Mouse (Mus musculus): ENCODE results near the gene Ccrl2. TPM values are rescaled to one million over a fixed set of nuclear protein-coding genes. Genes with fewer than 3 reads are reported as not detected.

Gene Ccrl2
- total RNA-seq, 1 experiment: 0.40 TPM

DNA sequence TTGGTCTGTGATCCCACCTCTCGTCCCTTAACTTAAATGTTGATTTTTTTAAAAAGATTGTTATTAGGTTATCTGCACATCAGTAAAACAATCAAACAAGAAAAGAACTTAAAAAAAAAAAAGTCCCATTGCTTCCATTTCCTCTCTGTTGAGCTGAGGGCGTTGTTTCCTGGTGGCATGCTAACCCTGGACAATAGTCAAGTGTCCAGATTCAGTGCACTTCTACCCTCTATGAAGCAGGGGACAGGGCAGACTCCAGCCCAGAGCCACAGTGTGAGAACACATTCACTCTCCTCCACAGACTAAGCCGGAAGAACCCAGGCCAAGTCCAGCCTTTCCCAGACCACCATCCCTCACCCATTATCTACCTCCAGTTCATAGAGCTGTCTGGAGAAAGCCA lies 8.9 kb downstream of the Ccrl2 start:
- H3K9ac ChIP-seq (ENCODE audit: insufficient read depth, low read depth, low read length, poor library complexity, severe bottlenecking): no peak overlapping the region
- H3K9me3 ChIP-seq (ENCODE audit: control insufficient read depth, insufficient read depth, low read depth, low read length): no peaks in the 10 kb centered on the region
- no peak overlapping the region for H3K27ac ChIP-seq (ENCODE audit: insufficient read depth, low read depth, low read length, poor library complexity, severe bottlenecking)
- no peak for TF ChIP-seq HCFC1 (IDR thresholded peaks at IDR 0.05; ENCODE audit: borderline replicate concordance, insufficient read depth, low read length)
- no peak for TF ChIP-seq ZC3H11A (IDR thresholded peaks at IDR 0.05; ENCODE audit: borderline replicate concordance, low read depth, low read length)
- no peak for TF ChIP-seq ZNF384 (IDR thresholded peaks at IDR 0.05; ENCODE audit: low read depth, low read length)
- TF ChIP-seq MAFK (IDR thresholded peaks at IDR 0.05; ENCODE audit: insufficient read depth, low read depth, low read length): no peak
- no peak for TF ChIP-seq CHD2 (IDR thresholded peaks at IDR 0.05; ENCODE audit: low read depth, low read length)
- no peaks in the 10 kb centered on the region for H3K36me3 ChIP-seq (ENCODE audit: control insufficient read depth, insufficient read depth, low read length, poor library complexity, severe bottlenecking)
- no peak for DNase-seq (ENCODE audit: low read depth, low spot score)
- peaks cover 0 to 2% of the 10 kb centered on the region in 2 experiments; a peak in 1 of 4 replicates for H3K4me1 ChIP-seq (ENCODE audit: control insufficient read depth in 2 of 2, insufficient read depth in 2 of 2, low read length in 2 of 2, poor library complexity in 1 of 2)
- H3K4me3 ChIP-seq (ENCODE audit: insufficient read depth in 1 of 2, low read depth in 1 of 2, low read length in 2 of 2, poor library complexity in 1 of 2, severe bottlenecking in 1 of 2): no peak overlapping the region
- in situ Hi-C loops (cut with MboI; ENCODE audit: low sequenced_read_pairs in 2 of 2, unreplicated experiment in 2 of 2): no loop called here

DNA sequence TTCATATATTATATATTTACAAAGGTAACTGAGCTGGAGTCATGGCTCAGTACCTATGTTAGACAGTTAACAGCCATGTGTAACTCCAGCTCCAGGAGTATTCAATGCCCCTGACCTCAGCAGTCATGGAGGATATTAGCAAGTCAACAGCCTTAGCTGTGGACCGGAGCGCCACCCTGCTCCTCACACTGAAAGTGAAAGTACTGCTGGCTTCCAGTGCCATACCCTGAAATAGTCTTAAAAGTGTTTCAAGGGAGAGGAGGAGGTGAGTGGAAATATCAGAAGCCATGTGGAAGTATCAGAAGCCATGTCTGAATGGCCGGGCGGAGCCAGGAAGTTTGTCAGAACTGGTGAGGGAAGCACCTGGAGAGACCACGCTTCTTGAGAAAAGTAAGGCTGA lies 10.1 kb downstream of the Ccrl2 start:
- TF ChIP-seq CHD2 (IDR thresholded peaks at IDR 0.05; ENCODE audit: low read depth, low read length) (no peak), MAFK (IDR thresholded peaks at IDR 0.05; ENCODE audit: insufficient read depth, low read depth, low read length) (no peak), HCFC1 (IDR thresholded peaks at IDR 0.05; ENCODE audit: borderline replicate concordance, insufficient read depth, low read length) (no peak), ZNF384 (IDR thresholded peaks at IDR 0.05; ENCODE audit: low read depth, low read length) (no peak), ZC3H11A (IDR thresholded peaks at IDR 0.05; ENCODE audit: borderline replicate concordance, low read depth, low read length) (no peak)
- no peaks in the 10 kb centered on the region for H3K36me3 ChIP-seq (ENCODE audit: control insufficient read depth, insufficient read depth, low read length, poor library complexity, severe bottlenecking)
- H3K9ac ChIP-seq (ENCODE audit: insufficient read depth, low read depth, low read length, poor library complexity, severe bottlenecking): no peak overlapping the region
- no peak overlapping the region for H3K27ac ChIP-seq (ENCODE audit: insufficient read depth, low read depth, low read length, poor library complexity, severe bottlenecking)
- in situ Hi-C loops (cut with MboI; ENCODE audit: low sequenced_read_pairs in 2 of 2, unreplicated experiment in 2 of 2): no loop called here
- DNase-seq (ENCODE audit: low read depth, low spot score): no peak
- H3K4me3 ChIP-seq (ENCODE audit: insufficient read depth in 1 of 2, low read depth in 1 of 2, low read length in 2 of 2, poor library complexity in 1 of 2, severe bottlenecking in 1 of 2): no peak overlapping the region
- H3K4me1 ChIP-seq (ENCODE audit: control insufficient read depth in 2 of 2, insufficient read depth in 2 of 2, low read length in 2 of 2, poor library complexity in 1 of 2): peaks cover 0 to 2% of the 10 kb centered on the region in 2 experiments; a peak in 1 of 4 replicates
- no peaks in the 10 kb centered on the region for H3K9me3 ChIP-seq (ENCODE audit: control insufficient read depth, insufficient read depth, low read depth, low read length)

DNA sequence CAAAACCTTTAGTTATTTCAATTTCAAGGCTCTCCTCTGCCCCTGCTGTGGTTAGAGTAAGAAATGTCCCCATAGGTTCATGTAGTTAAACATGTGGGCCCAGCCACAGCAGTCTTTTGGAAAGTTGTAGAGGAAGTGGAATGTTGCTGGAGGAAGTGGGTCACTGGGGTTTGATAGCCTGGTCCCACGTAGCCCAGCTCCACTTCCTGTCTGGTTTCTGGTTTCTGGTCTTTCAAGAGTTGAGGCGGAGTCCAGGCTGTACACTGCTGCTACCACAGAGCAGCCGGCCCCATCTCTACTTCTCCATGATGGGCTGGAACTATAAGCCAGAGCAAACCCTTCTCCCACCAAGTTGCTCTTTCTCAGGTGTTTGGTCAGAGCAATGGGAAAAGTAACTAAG lies 11.1 kb downstream of the Ccrl2 start:
- H3K36me3 ChIP-seq (ENCODE audit: control insufficient read depth, insufficient read depth, low read length, poor library complexity, severe bottlenecking): no peaks in the 10 kb centered on the region
- no peak overlapping the region for H3K27ac ChIP-seq (ENCODE audit: insufficient read depth, low read depth, low read length, poor library complexity, severe bottlenecking)
- TF ChIP-seq CHD2 (IDR thresholded peaks at IDR 0.05; ENCODE audit: low read depth, low read length) (no peak), ZC3H11A (IDR thresholded peaks at IDR 0.05; ENCODE audit: borderline replicate concordance, low read depth, low read length) (no peak), ZNF384 (IDR thresholded peaks at IDR 0.05; ENCODE audit: low read depth, low read length) (no peak), HCFC1 (IDR thresholded peaks at IDR 0.05; ENCODE audit: borderline replicate concordance, insufficient read depth, low read length) (no peak), MAFK (IDR thresholded peaks at IDR 0.05; ENCODE audit: insufficient read depth, low read depth, low read length) (no peak)
- no peak for DNase-seq (ENCODE audit: low read depth, low spot score)
- no peak overlapping the region for H3K9ac ChIP-seq (ENCODE audit: insufficient read depth, low read depth, low read length, poor library complexity, severe bottlenecking)
- no peaks in the 10 kb centered on the region for H3K9me3 ChIP-seq (ENCODE audit: control insufficient read depth, insufficient read depth, low read depth, low read length)
- peaks cover 0 to 2% of the 10 kb centered on the region in 2 experiments; a peak in 1 of 4 replicates for H3K4me1 ChIP-seq (ENCODE audit: control insufficient read depth in 2 of 2, insufficient read depth in 2 of 2, low read length in 2 of 2, poor library complexity in 1 of 2)
- in situ Hi-C loops (cut with MboI; ENCODE audit: low sequenced_read_pairs in 2 of 2, unreplicated experiment in 2 of 2): no loop called here
- no peak overlapping the region for H3K4me3 ChIP-seq (ENCODE audit: insufficient read depth in 1 of 2, low read depth in 1 of 2, low read length in 2 of 2, poor library complexity in 1 of 2, severe bottlenecking in 1 of 2)

DNA sequence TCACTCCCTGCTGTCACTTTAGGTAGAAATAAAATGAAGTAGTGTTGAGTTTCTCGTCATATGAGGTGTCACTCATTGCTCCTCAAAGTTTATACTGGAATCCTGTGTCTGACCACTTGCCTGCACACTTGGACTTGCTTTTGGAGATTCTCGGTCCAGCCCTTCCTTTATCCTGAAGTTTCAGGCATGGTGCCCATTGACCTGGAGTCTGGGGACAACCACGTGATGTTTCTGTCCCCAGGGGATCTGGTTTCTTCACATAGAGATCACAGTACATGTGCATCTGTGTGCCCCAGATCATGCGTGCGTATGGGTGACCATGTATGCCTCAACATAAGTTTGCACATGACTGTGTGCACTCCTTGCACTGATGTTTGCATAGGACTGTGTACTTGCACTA lies 15.1 kb downstream of the Ccrl2 start:
- Histone ChIP-seq H3K27ac (ENCODE audit: insufficient read depth, low read depth, low read length, poor library complexity, severe bottlenecking) (no peak overlapping the region), H3K4me3 (ENCODE audit: insufficient read depth in 1 of 2, low read depth in 1 of 2, low read length in 2 of 2, poor library complexity in 1 of 2, severe bottlenecking in 1 of 2) (no peak overlapping the region), H3K9ac (ENCODE audit: insufficient read depth, low read depth, low read length, poor library complexity, severe bottlenecking) (no peak overlapping the region), H3K9me3 (ENCODE audit: control insufficient read depth, insufficient read depth, low read depth, low read length) (no peaks in the 10 kb centered on the region), H3K4me1 (ENCODE audit: control insufficient read depth in 2 of 2, insufficient read depth in 2 of 2, low read length in 2 of 2, poor library complexity in 1 of 2) (peaks cover 0 to 1% of the 10 kb centered on the region in 2 experiments; a peak in 1 of 4 replicates), H3K36me3 (ENCODE audit: control insufficient read depth, insufficient read depth, low read length, poor library complexity, severe bottlenecking) (no peaks in the 10 kb centered on the region)
- in situ Hi-C loops (cut with MboI; ENCODE audit: low sequenced_read_pairs in 2 of 2, unreplicated experiment in 2 of 2): no loop called here
- DNase-seq (ENCODE audit: low read depth, low spot score): no peak
- TF ChIP-seq HCFC1 (IDR thresholded peaks at IDR 0.05; ENCODE audit: borderline replicate concordance, insufficient read depth, low read length): no peak
- TF ChIP-seq ZNF384 (IDR thresholded peaks at IDR 0.05; ENCODE audit: low read depth, low read length): no peak
- no peak for TF ChIP-seq MAFK (IDR thresholded peaks at IDR 0.05; ENCODE audit: insufficient read depth, low read depth, low read length)
- no peak for TF ChIP-seq ZC3H11A (IDR thresholded peaks at IDR 0.05; ENCODE audit: borderline replicate concordance, low read depth, low read length)
- TF ChIP-seq CHD2 (IDR thresholded peaks at IDR 0.05; ENCODE audit: low read depth, low read length): no peak

DNA sequence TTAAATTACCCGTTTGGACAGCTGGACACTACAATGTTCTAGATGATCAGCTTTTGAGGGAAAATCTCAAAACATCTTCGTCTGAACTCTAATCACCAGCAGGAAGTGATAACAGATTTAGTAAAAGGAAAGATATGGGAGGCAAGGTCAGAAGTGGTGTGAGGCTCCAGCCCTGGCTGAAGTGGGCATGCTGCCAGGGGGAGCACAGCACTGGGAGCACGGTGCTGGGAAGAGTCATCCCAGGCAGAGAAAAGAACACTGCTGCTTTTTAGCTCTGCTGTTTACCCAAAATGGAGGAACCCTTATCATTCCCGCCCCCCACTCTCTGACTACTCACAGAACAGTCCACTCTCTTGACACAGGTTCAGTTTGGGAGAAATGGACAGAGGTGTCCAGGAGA lies 17.4 kb downstream of the Ccrl2 start:
- no peaks in the 10 kb centered on the region for H3K4me1 ChIP-seq (ENCODE audit: control insufficient read depth in 2 of 2, insufficient read depth in 2 of 2, low read length in 2 of 2, poor library complexity in 1 of 2)
- no peaks in the 10 kb centered on the region for H3K9me3 ChIP-seq (ENCODE audit: control insufficient read depth, insufficient read depth, low read depth, low read length)
- H3K4me3 ChIP-seq (ENCODE audit: insufficient read depth in 1 of 2, low read depth in 1 of 2, low read length in 2 of 2, poor library complexity in 1 of 2, severe bottlenecking in 1 of 2): no peak overlapping the region
- no peak overlapping the region for H3K27ac ChIP-seq (ENCODE audit: insufficient read depth, low read depth, low read length, poor library complexity, severe bottlenecking)
- no peak overlapping the region for H3K9ac ChIP-seq (ENCODE audit: insufficient read depth, low read depth, low read length, poor library complexity, severe bottlenecking)
- in situ Hi-C loops (cut with MboI; ENCODE audit: low sequenced_read_pairs in 2 of 2, unreplicated experiment in 2 of 2): no loop called here
- no peaks in the 10 kb centered on the region for H3K36me3 ChIP-seq (ENCODE audit: control insufficient read depth, insufficient read depth, low read length, poor library complexity, severe bottlenecking)
- no peak for DNase-seq (ENCODE audit: low read depth, low spot score)
- no peak for TF ChIP-seq MAFK (IDR thresholded peaks at IDR 0.05; ENCODE audit: insufficient read depth, low read depth, low read length)
- TF ChIP-seq ZC3H11A (IDR thresholded peaks at IDR 0.05; ENCODE audit: borderline replicate concordance, low read depth, low read length): no peak
- no peak for TF ChIP-seq ZNF384 (IDR thresholded peaks at IDR 0.05; ENCODE audit: low read depth, low read length)
- TF ChIP-seq HCFC1 (IDR thresholded peaks at IDR 0.05; ENCODE audit: borderline replicate concordance, insufficient read depth, low read length): no peak
- TF ChIP-seq CHD2 (IDR thresholded peaks at IDR 0.05; ENCODE audit: low read depth, low read length): no peak

Measured in ES-E14 (cell line).